Mouse (Mus musculus): Measurements from ENCODE around the gene Hmox1.

- no peak for TF ChIP-seq POU5F1 (IDR thresholded peaks at IDR 0.05; ENCODE audit: borderline replicate concordance, low read length)
- TF ChIP-seq CTCF (conservative IDR thresholded peaks at IDR 0.05; ENCODE audit: low read length) = no peak
Observed at GRCm38 (mm10) chr8:75060815-75061214, 32.6 kb upstream of the Hmox1 start.

Data from E14TG2a.4 (cell line).